Mouse (Mus musculus): ENCODE results near the gene Ppox. TPM values are rescaled to one million over a fixed set of nuclear protein-coding genes. Genes with fewer than 3 reads are reported as not detected.

The Ppox gene
- total and polyA plus RNA-seq, 3 experiments: 9.7 to 31.4 (median 12.0) TPM

- DNase-seq: no peak
- Histone ChIP-seq H3K79me2 (replicated peaks; ENCODE audit: control insufficient read depth, insufficient read depth, low read length) (no peaks in the 10 kb centered on the region), H3K27me3 (ENCODE audit: control insufficient read depth, insufficient read depth, low read length) (no peaks in the 10 kb centered on the region), H3K4me1 (ENCODE audit: control insufficient read depth, insufficient read depth, low read length) (no peaks in the 10 kb centered on the region; the same call in none of the 2 replicates), H3K36me3 (ENCODE audit: control insufficient read depth, insufficient read depth, low read length) (peaks cover 12% of the 10 kb centered on the region), H3K9ac (ENCODE audit: low read depth, low read length) (no peak overlapping the region), H3K4me3 (no peak overlapping the region), H3K27ac (peak overlapping the region; percentile 28)
- intact Hi-C loops (cut with DNase I): no loop called here
- TF ChIP-seq POLR2A (IDR thresholded peaks at IDR 0.05; ENCODE audit: insufficient read depth, low read depth, low read length) (no peak), EP300 (IDR thresholded peaks at IDR 0.05; ENCODE audit: insufficient read depth, low read depth, low read length) (no peak), CTCF (IDR thresholded peaks at IDR 0.05) (no peak)
- WGBS: 63% methylated on average over 12 of the region's 12 CpGs
Measured at GRCm38 (mm10) chr1:171232800-171233730, 47.9 kb downstream of the Ppox start.

DNA sequence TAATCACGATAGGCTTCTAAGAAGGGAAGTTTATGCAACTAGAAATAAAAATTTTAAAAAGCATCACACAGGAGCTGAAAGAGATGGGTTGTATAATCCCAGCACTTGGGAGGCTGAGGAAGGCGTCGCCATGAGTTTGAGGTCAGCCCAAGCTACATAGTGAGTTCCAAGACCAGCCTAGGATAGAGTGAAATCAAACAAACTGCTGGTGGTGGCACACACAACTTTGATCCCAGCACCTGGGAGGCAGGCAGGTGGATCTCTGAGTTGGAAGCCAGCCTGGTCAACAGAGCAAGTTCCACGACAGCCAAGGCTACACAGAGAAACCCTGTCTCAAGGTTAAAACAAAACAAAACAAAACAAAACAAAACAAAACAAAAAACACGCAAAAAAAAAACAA lies 48.6 kb downstream of the Ppox start:
- TF ChIP-seq EP300 (IDR thresholded peaks at IDR 0.05; ENCODE audit: insufficient read depth, low read depth, low read length) (no peak), POLR2A (IDR thresholded peaks at IDR 0.05; ENCODE audit: insufficient read depth, low read depth, low read length) (no peak), CTCF (IDR thresholded peaks at IDR 0.05) (no peak)
- Histone ChIP-seq H3K4me1 (ENCODE audit: control insufficient read depth, insufficient read depth, low read length) (no peaks in the 10 kb centered on the region; the same call in none of the 2 replicates), H3K4me3 (no peak overlapping the region), H3K9ac (ENCODE audit: low read depth, low read length) (no peak overlapping the region), H3K79me2 (replicated peaks; ENCODE audit: control insufficient read depth, insufficient read depth, low read length) (no peaks in the 10 kb centered on the region), H3K27ac (peak overlapping the region; percentile 7; the same call in 1 of the 2 replicates), H3K27me3 (ENCODE audit: control insufficient read depth, insufficient read depth, low read length) (no peaks in the 10 kb centered on the region), H3K36me3 (ENCODE audit: control insufficient read depth, insufficient read depth, low read length) (peaks cover 12% of the 10 kb centered on the region)
- WGBS: 71% methylated on average over 5 of the region's 5 CpGs
- intact Hi-C loops (cut with DNase I): no loop called here
- DNase-seq: no peak

DNA sequence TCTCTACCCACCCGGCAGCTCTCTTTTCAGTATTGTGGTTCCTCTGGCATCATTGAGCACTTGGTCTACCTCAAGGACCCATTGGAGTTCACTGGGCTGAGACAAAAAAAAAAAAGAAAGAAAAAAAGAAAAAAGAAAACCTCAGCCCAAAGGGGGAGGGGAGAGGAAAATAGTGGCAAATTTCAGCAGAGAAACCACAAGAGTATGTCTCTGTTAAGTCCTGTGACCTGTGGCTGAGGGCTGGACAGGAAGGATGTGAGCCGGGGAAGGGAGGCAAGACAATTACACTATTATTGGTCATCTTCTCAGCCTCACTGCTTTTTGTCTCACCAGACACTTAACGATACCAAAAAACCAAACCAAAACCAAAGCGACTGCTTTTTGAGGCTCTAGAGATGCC lies 49.1 kb downstream of the Ppox start:
- H3K27ac ChIP-seq: peak overlapping the region; percentile 7; the same call in 1 of the 2 replicates

GRCm38 (mm10) chr1:171230215-171230614 lies 50.8 kb downstream of the Ppox start:
- intact Hi-C loops (cut with DNase I): no loop called here

More for the DNA sequence above, 49.1 kb downstream of the Ppox start:
- intact Hi-C loops (cut with DNase I): no loop called here
- Histone ChIP-seq H3K4me1 (ENCODE audit: control insufficient read depth, insufficient read depth, low read length) (no peaks in the 10 kb centered on the region; the same call in none of the 2 replicates), H3K27me3 (ENCODE audit: control insufficient read depth, insufficient read depth, low read length) (no peaks in the 10 kb centered on the region), H3K4me3 (no peak overlapping the region), H3K79me2 (replicated peaks; ENCODE audit: control insufficient read depth, insufficient read depth, low read length) (no peaks in the 10 kb centered on the region), H3K9ac (ENCODE audit: low read depth, low read length) (no peak overlapping the region), H3K36me3 (ENCODE audit: control insufficient read depth, insufficient read depth, low read length) (peaks cover 12% of the 10 kb centered on the region)
- WGBS: 43% methylated on average over 4 of the region's 4 CpGs
- DNase-seq: no peak
- TF ChIP-seq EP300 (IDR thresholded peaks at IDR 0.05; ENCODE audit: insufficient read depth, low read depth, low read length) (no peak), POLR2A (IDR thresholded peaks at IDR 0.05; ENCODE audit: insufficient read depth, low read depth, low read length) (no peak), CTCF (IDR thresholded peaks at IDR 0.05) (no peak)

DNA sequence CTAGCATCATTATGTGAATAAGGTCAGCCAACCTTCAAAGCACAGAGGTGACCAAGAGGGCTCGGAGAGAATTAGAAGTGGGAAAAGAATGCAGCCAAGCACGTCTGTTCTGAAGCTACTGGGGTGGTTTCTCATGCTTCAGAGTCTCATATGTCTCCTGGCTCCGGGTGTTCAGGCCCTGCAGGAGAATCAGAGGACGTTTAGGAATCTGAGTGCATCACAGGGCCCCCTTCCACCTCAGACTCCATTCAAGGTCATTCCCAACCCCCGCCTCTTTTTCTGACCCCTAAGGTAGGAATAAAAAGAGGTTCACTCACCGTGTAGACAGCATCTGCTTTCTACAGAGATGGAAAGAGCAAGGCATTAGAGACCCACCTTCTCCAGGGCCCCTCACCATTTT lies 51.2 kb downstream of the Ppox start:
- intact Hi-C loops (cut with DNase I): no loop called here
- no peaks in the 10 kb centered on the region; the same call in none of the 2 replicates for H3K4me1 ChIP-seq (ENCODE audit: control insufficient read depth, insufficient read depth, low read length)
- TF ChIP-seq POLR2A (IDR thresholded peaks at IDR 0.05; ENCODE audit: insufficient read depth, low read depth, low read length): no peak
- no peak for TF ChIP-seq CTCF (IDR thresholded peaks at IDR 0.05)
- TF ChIP-seq EP300 (IDR thresholded peaks at IDR 0.05; ENCODE audit: insufficient read depth, low read depth, low read length): no peak
- no peak for DNase-seq
- no peak overlapping the region for H3K4me3 ChIP-seq
- no peaks in the 10 kb centered on the region for H3K79me2 ChIP-seq (replicated peaks; ENCODE audit: control insufficient read depth, insufficient read depth, low read length)
- no peaks in the 10 kb centered on the region for H3K27me3 ChIP-seq (ENCODE audit: control insufficient read depth, insufficient read depth, low read length)
- H3K9ac ChIP-seq (ENCODE audit: low read depth, low read length): no peak overlapping the region
- H3K27ac ChIP-seq: no peak overlapping the region
- 81% methylated on average over 6 of the region's 6 CpGs for WGBS
- no peaks in the 10 kb centered on the region for H3K36me3 ChIP-seq (ENCODE audit: control insufficient read depth, insufficient read depth, low read length)

More at GRCm38 (mm10) chr1:171230215-171230614, 50.8 kb downstream of the Ppox start:
- Histone ChIP-seq H3K27me3 (ENCODE audit: control insufficient read depth, insufficient read depth, low read length) (no peaks in the 10 kb centered on the region), H3K9ac (ENCODE audit: low read depth, low read length) (no peak overlapping the region), H3K4me1 (ENCODE audit: control insufficient read depth, insufficient read depth, low read length) (no peaks in the 10 kb centered on the region; the same call in none of the 2 replicates), H3K79me2 (replicated peaks; ENCODE audit: control insufficient read depth, insufficient read depth, low read length) (no peaks in the 10 kb centered on the region), H3K27ac (no peak overlapping the region), H3K36me3 (ENCODE audit: control insufficient read depth, insufficient read depth, low read length) (peaks cover 2% of the 10 kb centered on the region; the same call in 1 of the 2 replicates), H3K4me3 (no peak overlapping the region)
- DNase-seq: no peak
- 88% methylated on average over 3 of the region's 3 CpGs for WGBS
- TF ChIP-seq POLR2A (IDR thresholded peaks at IDR 0.05; ENCODE audit: insufficient read depth, low read depth, low read length) (no peak), CTCF (IDR thresholded peaks at IDR 0.05) (no peak), EP300 (IDR thresholded peaks at IDR 0.05; ENCODE audit: insufficient read depth, low read depth, low read length) (no peak)

DNA sequence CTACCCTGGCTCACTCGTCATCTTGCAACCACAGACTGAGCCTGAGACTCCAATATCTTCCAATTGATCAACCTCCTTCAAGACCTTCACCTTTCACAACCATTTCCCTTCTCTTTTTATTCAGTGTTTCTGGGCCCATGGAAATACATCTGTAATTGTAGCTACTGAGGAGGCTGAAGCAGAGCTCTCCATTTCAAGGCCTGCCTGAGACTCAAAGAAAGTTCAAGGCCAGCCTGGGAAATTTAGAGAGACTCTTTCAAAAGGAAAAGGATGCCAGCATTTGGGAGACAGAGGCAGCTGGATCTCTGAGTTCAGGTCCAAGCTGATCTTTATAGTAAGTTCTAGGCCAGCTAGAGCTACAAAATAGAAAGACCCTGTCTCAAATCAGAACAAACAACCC lies 53.1 kb downstream of the Ppox start:
- Histone ChIP-seq H3K79me2 (replicated peaks; ENCODE audit: control insufficient read depth, insufficient read depth, low read length) (no peaks in the 10 kb centered on the region), H3K36me3 (ENCODE audit: control insufficient read depth, insufficient read depth, low read length) (no peaks in the 10 kb centered on the region), H3K4me3 (no peak overlapping the region), H3K4me1 (ENCODE audit: control insufficient read depth, insufficient read depth, low read length) (peaks cover 4% of the 10 kb centered on the region), H3K9ac (ENCODE audit: low read depth, low read length) (no peak overlapping the region), H3K27me3 (ENCODE audit: control insufficient read depth, insufficient read depth, low read length) (no peaks in the 10 kb centered on the region), H3K27ac (no peak overlapping the region)
- intact Hi-C loops (cut with DNase I): no loop called here
- WGBS: 91% methylated on average over 1 of the region's 1 CpGs
- no peak for TF ChIP-seq EP300 (IDR thresholded peaks at IDR 0.05; ENCODE audit: insufficient read depth, low read depth, low read length)
- no peak for TF ChIP-seq CTCF (IDR thresholded peaks at IDR 0.05)
- no peak for TF ChIP-seq POLR2A (IDR thresholded peaks at IDR 0.05; ENCODE audit: insufficient read depth, low read depth, low read length)
- DNase-seq: no peak

Measured in heart, adult 2 months (tissue).